Mouse (Mus musculus) CH12.LX (cell line): Measurements from ENCODE around the gene Grin1.

ENCODE experiments used
- BHLHE40 ChIP-seq: IDR thresholded peaks from 2 replicates; pipeline ENCODE4 v1.6.1; 2011; ENCODE audit warnings: mild to moderate bottlenecking, low read depth, low read length, improper control_type of control experiment
- CTCF ChIP-seq, 2 experiments: IDR thresholded peaks in 1 of 2; conservative IDR thresholded peaks in 1 of 2; 2 replicates each; pipeline ENCODE4 v1.5.1; 2011 to 2012; ENCODE audit warnings: low read depth in 2 of 2, low read length in 2 of 2, improper control_type of control experiment in 1 of 2, inconsistent platforms in 1 of 2, mild to moderate bottlenecking in 1 of 2, moderate library complexity in 1 of 2
- GABPA ChIP-seq: IDR thresholded peaks from 2 replicates; pipeline ENCODE4 v1.6.1; 2012; ENCODE audit warnings: low read depth, low read length, improper control_type of control experiment, inconsistent platforms; ENCODE audit not compliant: insufficient replicate concordance
- MAX ChIP-seq: IDR thresholded peaks from 2 replicates; pipeline ENCODE4 v1.6.1; 2011; ENCODE audit warnings: low read length, improper control_type of control experiment
- MXI1 ChIP-seq: IDR thresholded peaks from 2 replicates; pipeline ENCODE4 v1.6.1; 2011; ENCODE audit warnings: mild to moderate bottlenecking, low read depth, low read length, improper control_type of control experiment
- MYC ChIP-seq: IDR thresholded peaks from 2 replicates; pipeline ENCODE4 v1.6.1; 2011; ENCODE audit warnings: low read depth, mild to moderate bottlenecking, improper control_type of control experiment, low read length
- NELFE ChIP-seq: IDR thresholded peaks from 2 replicates; pipeline ENCODE4 v1.6.1; 2011; ENCODE audit warnings: low read depth, low read length, improper control_type of control experiment

GRCm38 (mm10) chr2:25290816-25291130, 28.2 kb downstream of the Grin1 start:
- TF ChIP-seq CTCF (conservative IDR thresholded peaks at IDR 0.05 in 1 of 2, IDR thresholded peaks at IDR 0.05 in 1 of 2; ENCODE audit: low read depth in 2 of 2, low read length in 2 of 2) (no peak), MAX (no peak), GABPA (no peak), NELFE (no peak), MXI1 (no peak), BHLHE40 (no peak), MYC (no peak)
